Mouse (Mus musculus): ENCODE measurements at regions not wholly inside any gene's neighbourhood (a gene's known extent, or its start where the extent isn't known, plus 50 kb on each side); places are given as distances from the start of the nearest gene placed in this dataset.
A peak's percentile ranks its signal among the peaks of the same experiment; 100 is the strongest.
"Not testable (repeated sequence)": the region's sequence is repeated elsewhere in the genome, so short reads cannot be mapped to it uniquely, and the experiment has no call there.

DNA sequence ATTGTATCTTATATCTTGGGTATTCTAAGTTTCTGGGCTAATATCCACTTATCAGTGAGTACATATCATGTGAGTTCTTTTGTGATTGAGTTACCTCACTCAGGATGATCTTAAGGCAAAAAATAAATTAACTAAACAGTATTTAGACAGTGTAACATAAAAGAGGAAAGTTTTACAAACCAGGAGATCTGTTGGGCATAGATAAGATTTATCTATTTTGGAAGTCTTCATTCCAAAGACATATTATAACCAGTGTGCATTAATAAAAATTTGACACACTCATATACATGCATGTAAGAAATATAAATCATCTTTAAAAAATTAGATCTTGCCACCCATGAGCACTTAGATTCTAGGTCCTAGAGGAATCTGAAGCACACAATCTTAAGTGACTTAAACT is 343.9 kb upstream of the Fam174a start:
- Histone ChIP-seq H3K9me3 (ENCODE audit: control insufficient read depth, low read length) (no peaks in the 10 kb centered on the region), H3K4me2 (ENCODE audit: low read depth, low read length) (no peak overlapping the region), H3K9ac (ENCODE audit: low read depth, low read length) (no peak overlapping the region), H3K4me1 (ENCODE audit: control insufficient read depth, insufficient read depth, low read length) (no peaks in the 10 kb centered on the region), H3K27me3 (replicated peaks; ENCODE audit: control insufficient read depth, insufficient read depth, low read length) (no peaks in the 10 kb centered on the region), H3K4me3 (ENCODE audit: low read depth, low read length) (no peak overlapping the region), H3K27ac (replicated peaks; ENCODE audit: low read depth, low read length) (no peak overlapping the region), H3K36me3 (ENCODE audit: control insufficient read depth, insufficient read depth, low read length) (no peaks in the 10 kb centered on the region)
- no peak for DNase-seq (ENCODE audit: low spot score)
- ATAC-seq (ENCODE audit: low read depth) = no peak

GRCm38 (mm10) chr1:94970103-94970759 is 343.2 kb upstream of the Fam174a start:
- no peaks in the 10 kb centered on the region for H3K36me3 ChIP-seq (ENCODE audit: control insufficient read depth, insufficient read depth, low read length)
- H3K9ac ChIP-seq (ENCODE audit: low read depth, low read length) = no peak overlapping the region
- no peak overlapping the region for H3K4me2 ChIP-seq (ENCODE audit: low read depth, low read length)
- H3K4me1 ChIP-seq (ENCODE audit: control insufficient read depth, insufficient read depth, low read length) = no peaks in the 10 kb centered on the region
- no peak for DNase-seq (ENCODE audit: low spot score)
- H3K27ac ChIP-seq (replicated peaks; ENCODE audit: low read depth, low read length) = no peak overlapping the region
- ATAC-seq (ENCODE audit: low read depth) = no peak
- no peaks in the 10 kb centered on the region for H3K27me3 ChIP-seq (replicated peaks; ENCODE audit: control insufficient read depth, insufficient read depth, low read length)
- no peaks in the 10 kb centered on the region for H3K9me3 ChIP-seq (ENCODE audit: control insufficient read depth, low read length)
- 65% methylated on average over 3 of the region's 3 CpGs for WGBS
- H3K4me3 ChIP-seq (ENCODE audit: low read depth, low read length) = no peak overlapping the region

DNA sequence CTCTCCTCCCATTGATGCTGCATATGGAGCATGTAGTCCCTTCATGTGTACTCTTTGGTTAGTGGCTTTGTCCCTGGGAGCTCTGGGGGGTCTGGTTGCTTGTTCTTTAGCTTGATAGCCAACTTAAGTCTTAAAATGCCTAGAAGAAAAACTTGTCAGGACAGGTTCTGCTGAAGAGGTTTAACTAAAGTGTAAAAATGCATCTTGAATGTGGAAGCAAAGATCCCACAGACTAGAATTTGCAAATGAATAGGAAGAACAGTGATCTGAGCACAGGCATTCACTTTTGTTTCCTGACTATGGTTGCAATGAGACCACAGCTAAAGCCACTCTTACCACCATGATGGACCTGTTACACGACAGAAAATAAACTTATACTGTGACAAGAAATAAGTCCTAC is 320.1 kb upstream of the Fam174a start:
- no peak overlapping the region for H3K4me3 ChIP-seq (ENCODE audit: low read depth, low read length)
- no peak for ATAC-seq (ENCODE audit: low read depth)

GRCm38 (mm10) chr1:95003900-95004299 is 309.5 kb upstream of the Fam174a start:
- DNase-seq (ENCODE audit: low spot score) = no peak
- H3K4me2 ChIP-seq (ENCODE audit: low read depth, low read length) = no peak overlapping the region
- 78% methylated on average over 4 of the region's 4 CpGs for WGBS
- H3K36me3 ChIP-seq (ENCODE audit: control insufficient read depth, insufficient read depth, low read length) = no peaks in the 10 kb centered on the region
- no peak overlapping the region for H3K27ac ChIP-seq (replicated peaks; ENCODE audit: low read depth, low read length)
- H3K27me3 ChIP-seq (replicated peaks; ENCODE audit: control insufficient read depth, insufficient read depth, low read length) = no peaks in the 10 kb centered on the region
- H3K9ac ChIP-seq (ENCODE audit: low read depth, low read length) = no peak overlapping the region
- H3K4me3 ChIP-seq (ENCODE audit: low read depth, low read length) = no peak overlapping the region
- H3K9me3 ChIP-seq (ENCODE audit: control insufficient read depth, low read length) = no peaks in the 10 kb centered on the region
- ATAC-seq (ENCODE audit: low read depth) = no peak
- no peaks in the 10 kb centered on the region for H3K4me1 ChIP-seq (ENCODE audit: control insufficient read depth, insufficient read depth, low read length)

More for the DNA sequence above, 320.1 kb upstream of the Fam174a start:
- Histone ChIP-seq H3K27me3 (replicated peaks; ENCODE audit: control insufficient read depth, insufficient read depth, low read length) (no peaks in the 10 kb centered on the region), H3K36me3 (ENCODE audit: control insufficient read depth, insufficient read depth, low read length) (no peaks in the 10 kb centered on the region), H3K4me1 (ENCODE audit: control insufficient read depth, insufficient read depth, low read length) (no peaks in the 10 kb centered on the region), H3K9ac (ENCODE audit: low read depth, low read length) (no peak overlapping the region), H3K9me3 (ENCODE audit: control insufficient read depth, low read length) (no peaks in the 10 kb centered on the region), H3K4me2 (ENCODE audit: low read depth, low read length) (no peak overlapping the region), H3K27ac (replicated peaks; ENCODE audit: low read depth, low read length) (no peak overlapping the region)
- WGBS = 40% methylated on average over 1 of the region's 1 CpGs
- DNase-seq (ENCODE audit: low spot score) = no peak

- H3K4me3 ChIP-seq (ENCODE audit: low read depth, low read length) = no peak overlapping the region
- ATAC-seq (ENCODE audit: low read depth) = no peak
- no peak for DNase-seq (ENCODE audit: low spot score)
- WGBS = 89% methylated on average over 3 of the region's 3 CpGs
- no peaks in the 10 kb centered on the region for H3K9me3 ChIP-seq (ENCODE audit: control insufficient read depth, low read length)
- H3K36me3 ChIP-seq (ENCODE audit: control insufficient read depth, insufficient read depth, low read length) = no peaks in the 10 kb centered on the region
- H3K4me2 ChIP-seq (ENCODE audit: low read depth, low read length) = no peak overlapping the region
- H3K4me1 ChIP-seq (ENCODE audit: control insufficient read depth, insufficient read depth, low read length) = no peaks in the 10 kb centered on the region
- no peaks in the 10 kb centered on the region for H3K27me3 ChIP-seq (replicated peaks; ENCODE audit: control insufficient read depth, insufficient read depth, low read length)
- H3K27ac ChIP-seq (replicated peaks; ENCODE audit: low read depth, low read length) = no peak overlapping the region
- no peak overlapping the region for H3K9ac ChIP-seq (ENCODE audit: low read depth, low read length)
Measured at GRCm38 (mm10) chr1:95030579-95030978, 282.8 kb upstream of the Fam174a start.

DNA sequence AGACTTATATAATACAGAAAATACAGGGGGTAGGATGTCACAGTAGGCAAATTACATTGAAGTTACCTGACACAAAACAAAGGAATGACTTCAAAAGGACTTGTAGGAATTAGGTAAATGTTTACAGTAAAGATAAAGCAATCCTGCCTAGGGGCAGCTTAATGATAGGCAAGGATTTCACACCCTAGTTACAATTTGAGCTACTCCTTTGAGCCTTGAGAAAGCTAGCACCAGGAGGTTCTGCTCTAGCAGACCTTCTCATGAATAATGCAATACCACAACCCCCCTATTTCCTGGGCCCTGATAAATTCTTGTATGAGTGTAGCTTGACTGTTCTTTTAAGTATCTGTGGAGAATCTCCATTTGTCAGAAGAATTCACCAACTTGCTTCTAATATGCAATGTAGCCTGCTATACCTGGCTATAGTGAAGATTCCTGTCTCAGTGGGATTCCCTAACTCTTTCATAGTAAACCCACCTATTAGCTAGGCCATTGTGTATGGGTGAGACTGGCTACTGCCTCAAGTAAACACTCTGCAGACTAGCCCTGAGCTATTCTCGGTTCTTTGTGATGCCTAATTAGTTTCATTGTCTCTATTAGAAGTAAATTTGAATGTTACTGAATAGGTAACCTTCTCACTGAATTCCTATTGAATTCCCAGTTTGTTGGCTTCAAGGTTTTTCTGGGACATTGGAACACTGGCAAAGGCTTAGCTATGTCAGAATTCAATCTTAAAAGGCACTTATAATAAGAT is 279.6 kb upstream of the Fam174a start:
- H3K36me3 ChIP-seq (ENCODE audit: control insufficient read depth, insufficient read depth, low read length); DNase-seq (ENCODE audit: low spot score); H3K27ac ChIP-seq (replicated peaks; ENCODE audit: low read depth, low read length); ATAC-seq (ENCODE audit: low read depth); H3K9ac ChIP-seq (ENCODE audit: low read depth, low read length); H3K4me1 ChIP-seq (ENCODE audit: control insufficient read depth, insufficient read depth, low read length); H3K9me3 ChIP-seq (ENCODE audit: control insufficient read depth, low read length); H3K27me3 ChIP-seq (replicated peaks; ENCODE audit: control insufficient read depth, insufficient read depth, low read length); H3K4me2 ChIP-seq (ENCODE audit: low read depth, low read length); H3K4me3 ChIP-seq (ENCODE audit: low read depth, low read length): not testable (repeated sequence)
- 20% methylated on average over 1 of the region's 1 CpGs for WGBS

GRCm38 (mm10) chr1:95038411-95038810 is 275.0 kb upstream of the Fam174a start:
- DNase-seq (ENCODE audit: low spot score) (no peak), ATAC-seq (ENCODE audit: low read depth) (no peak)
- no peaks in the 10 kb centered on the region for H3K27me3 ChIP-seq (replicated peaks; ENCODE audit: control insufficient read depth, insufficient read depth, low read length)
- no peaks in the 10 kb centered on the region for H3K4me1 ChIP-seq (ENCODE audit: control insufficient read depth, insufficient read depth, low read length)
- H3K9me3 ChIP-seq (ENCODE audit: control insufficient read depth, low read length) = no peaks in the 10 kb centered on the region
- WGBS = 76% methylated on average over 2 of the region's 2 CpGs
- H3K9ac ChIP-seq (ENCODE audit: low read depth, low read length) = no peak overlapping the region
- no peak overlapping the region for H3K4me3 ChIP-seq (ENCODE audit: low read depth, low read length)
- H3K4me2 ChIP-seq (ENCODE audit: low read depth, low read length) = no peak overlapping the region
- no peaks in the 10 kb centered on the region for H3K36me3 ChIP-seq (ENCODE audit: control insufficient read depth, insufficient read depth, low read length)
- H3K27ac ChIP-seq (replicated peaks; ENCODE audit: low read depth, low read length) = no peak overlapping the region

- no peak overlapping the region for H3K27ac ChIP-seq (replicated peaks; ENCODE audit: low read depth, low read length)
- no peaks in the 10 kb centered on the region for H3K27me3 ChIP-seq (replicated peaks; ENCODE audit: control insufficient read depth, insufficient read depth, low read length)
- H3K9ac ChIP-seq (ENCODE audit: low read depth, low read length) = no peak overlapping the region
- no peak overlapping the region for H3K4me2 ChIP-seq (ENCODE audit: low read depth, low read length)
- WGBS = 55% methylated on average over 2 of the region's 2 CpGs
- no peaks in the 10 kb centered on the region for H3K36me3 ChIP-seq (ENCODE audit: control insufficient read depth, insufficient read depth, low read length)
- H3K4me3 ChIP-seq (ENCODE audit: low read depth, low read length) = no peak overlapping the region
- DNase-seq (ENCODE audit: low spot score) (peak; percentile 59), ATAC-seq (ENCODE audit: low read depth) (no peak)
- H3K9me3 ChIP-seq (ENCODE audit: control insufficient read depth, low read length) = no peaks in the 10 kb centered on the region
- H3K4me1 ChIP-seq (ENCODE audit: control insufficient read depth, insufficient read depth, low read length) = no peaks in the 10 kb centered on the region
Measured at GRCm38 (mm10) chr1:95040332-95040731, 273.1 kb upstream of the Fam174a start.

DNA sequence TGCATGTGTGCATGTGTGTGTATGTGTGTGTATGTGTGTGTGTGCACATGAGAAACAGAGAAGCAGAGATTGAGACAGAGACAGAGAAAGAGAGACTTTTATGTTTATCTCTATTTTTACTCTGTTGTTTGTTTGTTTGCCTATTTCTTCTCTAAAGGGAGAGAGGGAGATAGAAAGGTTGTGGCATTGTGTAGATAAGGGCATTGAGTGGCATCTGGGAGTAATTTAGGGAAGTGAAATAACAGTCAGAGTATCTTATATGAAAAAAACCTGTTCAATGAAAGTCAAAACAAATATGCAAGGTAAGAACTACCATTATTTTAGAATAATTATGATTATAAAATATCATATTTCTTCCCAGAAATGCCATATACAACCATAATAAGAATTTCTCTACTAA is 270.1 kb upstream of the Fam174a start:
- H3K9ac ChIP-seq (ENCODE audit: low read depth, low read length) = no peak overlapping the region
- no peaks in the 10 kb centered on the region for H3K4me1 ChIP-seq (ENCODE audit: control insufficient read depth, insufficient read depth, low read length)
- H3K9me3 ChIP-seq (ENCODE audit: control insufficient read depth, low read length) = no peaks in the 10 kb centered on the region
- H3K36me3 ChIP-seq (ENCODE audit: control insufficient read depth, insufficient read depth, low read length) = no peaks in the 10 kb centered on the region
- no peaks in the 10 kb centered on the region for H3K27me3 ChIP-seq (replicated peaks; ENCODE audit: control insufficient read depth, insufficient read depth, low read length)
- no peak for DNase-seq (ENCODE audit: low spot score)
- H3K27ac ChIP-seq (replicated peaks; ENCODE audit: low read depth, low read length) = no peak overlapping the region
- ATAC-seq (ENCODE audit: low read depth) = no peak
- no peak overlapping the region for H3K4me2 ChIP-seq (ENCODE audit: low read depth, low read length)
- H3K4me3 ChIP-seq (ENCODE audit: low read depth, low read length) = no peak overlapping the region
